Mouse (Mus musculus) neural tube, embryonic 11.5 days (tissue): ENCODE measurements around the gene Btbd9. TPM values are rescaled to one million over a fixed set of nuclear protein-coding genes. Genes with fewer than 3 reads are reported as not detected.

Experiments
- ATAC-seq: fragments of 200-750 bp; cut with Nextera tagmentation; 2 replicates; pipeline ENCODE4 v1.8.0; 2017; ENCODE audit warnings: moderate number of reproducible peaks, mild to moderate bottlenecking, moderate TSS enrichment, moderate library complexity; ENCODE audit not compliant: insufficient read depth, low FRiP score, low TSS enrichment
- DNase-seq: peaks from one replicate; pipeline ENCODE4 v3.0.0-alpha.2; 2015; ENCODE audit warnings: low spot score
- H3K27ac ChIP-seq: fragments of 300-500 bp; sonication (generic); 2 replicates; pipeline ENCODE4 v1.5.1; 2014; ENCODE audit warnings: low read depth, mild to moderate bottlenecking, low read length
- H3K27me3 ChIP-seq: fragments of 300-500 bp; sonication (generic); 2 replicates; pipeline ENCODE4 v1.6.1; 2014; ENCODE audit warnings: mild to moderate bottlenecking, low read length, mixed read lengths; ENCODE audit not compliant: control insufficient read depth, insufficient read depth
- H3K36me3 ChIP-seq: fragments of 300-500 bp; sonication (generic); 2 replicates; pipeline ENCODE4 v1.6.1; 2014; ENCODE audit warnings: mild to moderate bottlenecking, low read length, moderate library complexity, mixed read lengths; ENCODE audit not compliant: control insufficient read depth, insufficient read depth
- H3K4me1 ChIP-seq: fragments of 300-500 bp; sonication (generic); 2 replicates; pipeline ENCODE4 v1.6.1; 2014; ENCODE audit warnings: low read length, mixed read lengths; ENCODE audit not compliant: control insufficient read depth, insufficient read depth
- H3K4me2 ChIP-seq: fragments of 300-500 bp; sonication (generic); 2 replicates; pipeline ENCODE4 v1.6.1; 2014; ENCODE audit warnings: low read depth, mild to moderate bottlenecking, moderate library complexity
- H3K4me3 ChIP-seq: fragments of 300-500 bp; sonication (generic); 2 replicates; pipeline ENCODE4 v1.5.1; 2014; ENCODE audit warnings: low read depth, low read length
- H3K9ac ChIP-seq: fragments of 300-500 bp; sonication (generic); 2 replicates; pipeline ENCODE4 v1.6.1; 2014; ENCODE audit warnings: mild to moderate bottlenecking, low read length
- H3K9me3 ChIP-seq: fragments of 300-500 bp; sonication (generic); 2 replicates; pipeline ENCODE4 v1.6.1; 2016; ENCODE audit warnings: low read length; ENCODE audit not compliant: control insufficient read depth
- WGBS: fragments of 180-500 bp; shearing (Covaris S2); extraction: QIAGEN DNeasy Blood & Tissue Kit; methylation state at CpG from one replicate; pipeline ENCODE4 v1.1.7; 2014; 5-methylcytosine and 5-hydroxymethylcytosine counted together
- polyA plus RNA-seq: library from polyadenylated mRNA; unstranded; fragments of >200 nt; fragmentation: Nextera tagmentation; extraction: Ambion mirVana; gene quantifications from 2 replicates; pipeline ENCODE4 v1.2.1, GENCODE M21; 2014

Gene Btbd9
- polyA plus RNA-seq, 1 experiment from 2014 or later, result 56.5 TPM

GRCm38 (mm10) chr17:30469511-30470076, 106.7 kb downstream of the Btbd9 start:
- Histone ChIP-seq H3K4me2 (no peak overlapping the region), H3K27me3 (no peaks in the 10 kb centered on the region), H3K4me1 (peaks cover 17% of the 10 kb centered on the region), H3K27ac (no peak overlapping the region), H3K9me3 (no peaks in the 10 kb centered on the region), H3K9ac (no peak overlapping the region), H3K4me3 (no peak overlapping the region), H3K36me3 (no peaks in the 10 kb centered on the region)
- DNase-seq, result no peak
- 86% methylated on average over 10 of the region's 10 CpGs for WGBS
- ATAC-seq, result no peak

- Histone ChIP-seq H3K36me3 (no peaks in the 10 kb centered on the region), H3K27ac (no peak overlapping the region), H3K9ac (no peak overlapping the region), H3K4me2 (no peak overlapping the region), H3K4me3 (no peak overlapping the region), H3K27me3 (no peaks in the 10 kb centered on the region), H3K9me3 (no peaks in the 10 kb centered on the region), H3K4me1 (peaks cover 17% of the 10 kb centered on the region)
- DNase-seq (no peak), ATAC-seq (no peak)
- 19% methylated on average over 4 of the region's 4 CpGs for WGBS
Measured at GRCm38 (mm10) chr17:30468368-30468767, 107.9 kb downstream of the Btbd9 start.

GRCm38 (mm10) chr17:30467566-30468213, 108.6 kb downstream of the Btbd9 start:
- DNase-seq (no peak), ATAC-seq (no peak)
- Histone ChIP-seq H3K4me1 (peaks cover 17% of the 10 kb centered on the region), H3K27me3 (no peaks in the 10 kb centered on the region), H3K9me3 (no peaks in the 10 kb centered on the region), H3K27ac (no peak overlapping the region), H3K4me2 (no peak overlapping the region), H3K9ac (no peak overlapping the region), H3K36me3 (no peaks in the 10 kb centered on the region), H3K4me3 (no peak overlapping the region)
- 58% methylated on average over 14 of the region's 14 CpGs for WGBS

- H3K9ac ChIP-seq, result no peak overlapping the region
- H3K27ac ChIP-seq, result no peak overlapping the region
- ATAC-seq, result no peak
- H3K36me3 ChIP-seq, result no peaks in the 10 kb centered on the region
- H3K9me3 ChIP-seq, result no peaks in the 10 kb centered on the region
- H3K4me1 ChIP-seq, result peaks cover 14% of the 10 kb centered on the region
- no peak overlapping the region for H3K4me3 ChIP-seq
- H3K4me2 ChIP-seq, result no peak overlapping the region
- 81% methylated on average over 6 of the region's 6 CpGs for WGBS
- DNase-seq, result no peak
- no peaks in the 10 kb centered on the region for H3K27me3 ChIP-seq
Measured at GRCm38 (mm10) chr17:30465060-30465762, 111.1 kb downstream of the Btbd9 start.

- Histone ChIP-seq H3K36me3 (no peaks in the 10 kb centered on the region), H3K4me2 (no peak overlapping the region), H3K4me1 (peaks cover 14% of the 10 kb centered on the region), H3K27me3 (no peaks in the 10 kb centered on the region), H3K4me3 (no peak overlapping the region), H3K9me3 (no peaks in the 10 kb centered on the region), H3K27ac (no peak overlapping the region), H3K9ac (no peak overlapping the region)
- no peak for DNase-seq
- 65% methylated on average over 5 of the region's 5 CpGs for WGBS
- ATAC-seq, result no peak
Measured at GRCm38 (mm10) chr17:30464240-30464745, 112.0 kb downstream of the Btbd9 start.

GRCm38 (mm10) chr17:30460727-30461349, 115.5 kb downstream of the Btbd9 start:
- H3K4me2 ChIP-seq, result no peak overlapping the region
- no peaks in the 10 kb centered on the region; the same call in 1 of the 2 replicates for H3K4me1 ChIP-seq
- H3K9me3 ChIP-seq, result no peaks in the 10 kb centered on the region
- H3K27me3 ChIP-seq, result no peaks in the 10 kb centered on the region
- H3K27ac ChIP-seq, result no peak overlapping the region
- no peak overlapping the region for H3K9ac ChIP-seq
- no peak for ATAC-seq
- WGBS, result 74% methylated on average over 2 of the region's 2 CpGs
- H3K36me3 ChIP-seq, result no peaks in the 10 kb centered on the region
- no peak for DNase-seq
- H3K4me3 ChIP-seq, result no peak overlapping the region

GRCm38 (mm10) chr17:30459706-30460105, 116.6 kb downstream of the Btbd9 start:
- H3K9me3 ChIP-seq, result no peaks in the 10 kb centered on the region
- 56% methylated on average over 5 of the region's 5 CpGs for WGBS
- ATAC-seq (no peak), DNase-seq (no peak)
- H3K36me3 ChIP-seq, result no peaks in the 10 kb centered on the region
- H3K27ac ChIP-seq, result no peak overlapping the region
- H3K4me3 ChIP-seq, result no peak overlapping the region
- H3K27me3 ChIP-seq, result no peaks in the 10 kb centered on the region
- H3K9ac ChIP-seq, result no peak overlapping the region
- no peaks in the 10 kb centered on the region; the same call in 1 of the 2 replicates for H3K4me1 ChIP-seq
- no peak overlapping the region for H3K4me2 ChIP-seq

GRCm38 (mm10) chr17:30458926-30459325, 117.4 kb downstream of the Btbd9 start:
- no peak for ATAC-seq

More at GRCm38 (mm10) chr17:30458926-30459325, 117.4 kb downstream of the Btbd9 start:
- Histone ChIP-seq H3K9ac (no peak overlapping the region), H3K27ac (no peak overlapping the region), H3K4me1 (no peaks in the 10 kb centered on the region; the same call in 1 of the 2 replicates), H3K4me2 (no peak overlapping the region), H3K9me3 (no peaks in the 10 kb centered on the region), H3K4me3 (no peak overlapping the region), H3K36me3 (no peaks in the 10 kb centered on the region), H3K27me3 (no peaks in the 10 kb centered on the region)
- WGBS, result 89% methylated on average over 5 of the region's 5 CpGs
- no peak for DNase-seq
